Mouse (Mus musculus) cerebellum, postnatal 14 days (tissue): ENCODE measurements around the gene Ephx1.
"Not testable (repeated sequence)": the region's sequence is repeated elsewhere in the genome, so short reads cannot be mapped to it uniquely, and the experiment has no call there.

Experiments used
- DNase-seq, 2 experiments: peaks; one replicate each; pipeline ENCODE4 v3.0.0; 2021; ENCODE audit warnings: mixed read lengths in 2 of 2

Gene Ephx1

DNA sequence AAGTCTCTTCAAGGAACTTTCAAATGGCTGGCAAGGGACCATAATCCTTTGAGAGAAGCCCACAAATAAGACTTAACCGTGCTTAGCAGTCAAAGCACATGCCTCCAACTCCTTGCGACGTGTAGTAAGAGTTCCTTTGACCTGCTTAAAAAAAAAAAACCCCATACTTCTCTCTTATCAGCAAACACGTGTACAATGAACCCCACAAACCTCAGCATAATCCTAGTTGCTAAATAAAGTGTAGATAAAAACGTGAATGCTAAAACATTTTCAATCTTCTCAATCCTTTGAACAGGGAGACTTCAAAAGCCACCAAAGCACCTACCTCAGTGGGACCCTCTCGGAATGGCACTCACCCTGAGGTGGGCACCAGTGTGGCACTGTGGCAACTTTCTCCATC, 7.3 kb downstream of the Ephx1 start:
- no peak for DNase-seq

GRCm38 (mm10) chr1:181012416-181012815, 8.3 kb downstream of the Ephx1 start:
- DNase-seq, result no peak

- DNase-seq, result no peak
Measured at GRCm38 (mm10) chr1:181011601-181012000, 9.1 kb downstream of the Ephx1 start.

DNA sequence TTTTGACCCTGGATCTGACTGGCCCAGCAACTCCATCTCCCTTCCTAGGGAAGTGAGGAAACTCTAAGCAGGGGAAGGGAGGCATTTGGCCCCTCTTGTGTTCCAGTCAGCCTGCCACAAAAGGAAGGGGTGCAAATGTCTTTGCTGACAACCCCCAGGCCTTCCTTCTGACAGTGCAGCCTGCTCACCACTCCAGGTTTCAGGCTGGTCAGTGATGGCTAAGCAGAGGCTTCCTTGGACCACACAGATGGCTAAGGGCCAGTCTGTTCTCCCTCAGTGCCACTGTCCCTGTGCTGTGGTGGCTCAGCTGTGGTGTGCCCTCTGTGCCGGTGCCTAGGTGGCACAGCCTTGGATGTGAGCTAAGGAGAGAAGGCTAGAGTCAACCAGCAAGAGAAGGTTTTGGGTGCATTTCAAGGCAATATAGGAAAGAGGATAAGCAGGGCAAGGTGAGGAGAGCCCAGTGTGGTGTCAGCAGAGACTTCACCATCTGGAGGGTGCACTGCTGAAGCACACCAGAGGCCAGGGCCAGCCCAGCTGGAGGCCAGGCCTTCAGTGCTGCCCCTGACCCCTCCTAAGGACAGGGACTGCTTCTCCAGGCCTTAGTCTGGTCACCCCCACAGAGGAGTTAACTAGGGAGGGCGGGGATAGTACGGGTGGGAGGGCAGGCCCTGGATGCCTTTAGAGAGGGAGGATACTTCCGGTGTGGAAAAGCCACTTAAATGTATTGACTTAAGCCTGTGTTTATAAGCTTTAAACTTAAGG, 10.4 kb downstream of the Ephx1 start:
- DNase-seq, result no peak

DNA sequence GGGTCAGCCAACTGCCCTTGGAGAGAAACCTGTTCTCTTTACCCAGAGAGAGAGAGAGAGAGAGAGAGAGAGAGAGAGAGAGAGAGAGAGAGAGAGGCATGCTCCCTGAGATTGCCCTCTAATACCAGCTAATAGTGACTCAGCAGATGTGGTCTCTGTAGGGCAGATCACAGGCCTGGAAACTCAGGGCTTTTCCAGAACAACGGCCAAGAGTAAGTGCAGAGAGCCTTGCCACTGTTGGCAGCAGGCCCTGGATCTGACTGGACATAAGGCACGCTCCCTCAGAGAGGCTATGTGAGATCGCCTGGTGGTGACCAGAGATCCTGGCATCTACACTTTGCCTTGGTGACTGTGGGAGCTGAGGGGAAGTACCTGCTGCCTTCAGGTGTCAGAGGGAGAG, 10.9 kb downstream of the Ephx1 start:
- DNase-seq, result peak; percentile 63 to 64

- no peak for DNase-seq
Measured at GRCm38 (mm10) chr1:181009011-181009590, 11.6 kb downstream of the Ephx1 start.

GRCm38 (mm10) chr1:181008266-181008665, 12.4 kb downstream of the Ephx1 start:
- DNase-seq, result no peak

DNA sequence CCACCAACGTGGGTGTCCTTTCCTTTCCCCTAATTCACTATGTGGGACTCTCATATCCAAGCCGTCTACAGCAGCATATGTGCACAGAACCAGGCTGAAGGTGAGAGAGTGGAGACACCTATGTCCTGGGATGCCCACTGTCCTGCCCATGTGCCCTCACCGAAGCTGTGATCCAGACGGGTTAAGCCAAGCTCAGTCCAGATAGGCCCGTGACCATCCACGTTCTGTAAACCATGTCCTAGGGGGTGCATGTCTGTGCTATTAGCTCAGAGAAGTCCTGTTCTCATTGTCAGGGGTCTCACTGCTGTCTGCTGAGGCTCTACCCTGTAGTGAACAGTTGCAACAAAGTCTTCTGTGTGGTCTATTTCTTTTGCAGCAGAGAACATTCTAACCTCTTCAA, 12.9 kb downstream of the Ephx1 start:
- no peak for DNase-seq

GRCm38 (mm10) chr1:181005331-181005730, 15.4 kb downstream of the Ephx1 start:
- no peak for DNase-seq

DNA sequence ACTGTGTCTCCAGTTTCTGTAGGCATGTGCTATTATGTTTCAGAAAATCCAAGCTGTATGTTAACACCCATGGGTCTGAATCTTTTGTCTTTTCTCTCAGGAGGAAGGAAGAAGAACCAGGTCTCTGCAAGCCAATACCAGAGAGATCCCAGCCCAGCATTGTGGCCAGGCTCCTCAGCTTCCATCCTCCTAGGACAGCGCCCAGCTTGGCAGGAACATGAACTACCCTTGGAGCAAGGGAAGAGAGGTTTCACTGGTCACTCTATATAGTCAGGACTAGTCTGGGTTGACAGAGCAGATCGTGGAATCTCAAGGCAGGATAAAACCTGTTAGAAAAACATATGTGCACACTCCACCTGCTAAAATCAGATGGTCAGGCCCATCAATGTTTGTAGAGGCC, 16.9 kb downstream of the Ephx1 start:
- no peak for DNase-seq

GRCm38 (mm10) chr1:181001621-181002020, 19.1 kb downstream of the Ephx1 start:
- DNase-seq, result no peak

DNA sequence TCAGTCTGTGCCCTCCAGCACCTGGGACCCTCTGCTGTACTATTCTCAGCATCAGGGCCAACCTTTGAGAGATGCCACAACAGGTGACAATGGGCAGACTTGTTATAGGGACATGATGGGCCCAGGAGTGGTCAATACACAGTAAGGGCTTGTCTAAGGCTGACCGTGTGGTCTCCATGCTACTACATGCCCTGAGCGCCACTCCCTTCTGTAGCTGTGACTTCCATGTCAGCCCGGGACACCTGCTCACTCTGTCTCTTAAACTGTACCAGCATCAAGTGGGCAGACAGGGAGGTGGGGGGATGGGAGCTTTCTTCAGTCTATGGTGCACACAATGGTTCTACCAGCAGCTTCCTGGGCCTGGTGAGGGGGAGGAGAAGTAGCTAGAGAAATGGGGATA, 19.5 kb downstream of the Ephx1 start:
- DNase-seq, result no peak

GRCm38 (mm10) chr1:181000501-181001092, 20.1 kb downstream of the Ephx1 start:
- DNase-seq, result no peak

- DNase-seq, result peak; percentile 68 to 69
Measured at GRCm38 (mm10) chr1:180992142-180992541, 28.6 kb downstream of the Ephx1 start.

- no peak for DNase-seq
Measured at GRCm38 (mm10) chr1:180990671-180991070, 30.0 kb downstream of the Ephx1 start.

DNA sequence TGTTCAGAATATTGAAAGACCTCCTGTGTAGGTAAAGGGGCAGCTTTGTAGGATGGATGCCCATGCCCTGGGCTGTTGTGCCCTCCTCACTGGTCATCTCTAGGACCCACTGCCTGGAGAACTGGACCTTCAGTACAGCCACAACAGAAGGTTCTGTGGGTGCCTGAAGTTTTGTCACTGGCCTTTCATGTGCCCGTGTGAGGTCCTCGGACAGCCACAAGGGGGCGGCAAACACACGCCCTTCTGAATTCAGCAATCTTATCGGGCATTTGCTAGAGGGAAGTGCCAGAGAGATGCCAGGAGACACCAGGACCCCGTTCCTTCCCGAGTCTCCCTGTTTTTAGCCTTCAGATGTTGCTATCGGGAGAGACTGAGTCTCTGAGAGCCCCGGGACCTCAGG, 32.9 kb downstream of the Ephx1 start:
- peak; percentile 88 to 91 for DNase-seq

GRCm38 (mm10) chr1:180986701-180987100, 34.0 kb downstream of the Ephx1 start:
- peak in 1 of 2 experiments; percentile 23 for DNase-seq

DNA sequence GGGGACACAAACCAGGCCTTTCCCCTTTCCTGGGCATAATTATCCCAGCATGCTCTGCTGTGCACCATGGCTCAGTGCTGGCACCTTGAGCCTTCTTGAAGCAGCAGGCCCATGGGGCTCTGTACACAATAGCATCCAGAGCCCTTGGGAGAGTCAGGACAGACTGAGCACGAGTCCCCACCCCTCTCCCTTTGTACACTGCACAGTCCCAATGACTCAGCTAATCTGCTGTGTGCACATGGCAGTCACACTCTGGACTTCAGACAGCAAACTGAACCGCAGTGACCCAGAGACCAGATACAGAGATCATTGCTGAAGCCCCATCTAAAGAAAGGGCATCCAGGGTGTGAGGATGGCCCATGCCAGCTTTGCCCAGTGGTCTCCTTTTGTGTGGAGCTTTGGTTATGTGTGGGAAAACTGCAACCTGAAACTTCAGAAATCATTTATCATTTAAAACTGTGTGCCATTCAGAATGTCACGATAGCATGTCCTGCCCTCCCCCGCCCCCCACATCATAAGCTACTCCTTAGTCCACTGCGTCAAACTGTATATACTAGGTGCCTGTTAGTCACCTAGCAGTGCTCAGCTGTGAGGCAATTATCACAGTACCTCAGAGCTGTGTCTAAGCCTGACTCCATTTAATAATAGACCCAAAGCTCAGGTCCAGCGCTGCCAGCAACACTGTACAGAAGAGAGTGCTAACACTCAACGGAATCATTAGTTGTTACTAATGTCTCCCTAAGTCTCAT, 39.2 kb downstream of the Ephx1 start:
- not testable (repeated sequence) for DNase-seq

DNA sequence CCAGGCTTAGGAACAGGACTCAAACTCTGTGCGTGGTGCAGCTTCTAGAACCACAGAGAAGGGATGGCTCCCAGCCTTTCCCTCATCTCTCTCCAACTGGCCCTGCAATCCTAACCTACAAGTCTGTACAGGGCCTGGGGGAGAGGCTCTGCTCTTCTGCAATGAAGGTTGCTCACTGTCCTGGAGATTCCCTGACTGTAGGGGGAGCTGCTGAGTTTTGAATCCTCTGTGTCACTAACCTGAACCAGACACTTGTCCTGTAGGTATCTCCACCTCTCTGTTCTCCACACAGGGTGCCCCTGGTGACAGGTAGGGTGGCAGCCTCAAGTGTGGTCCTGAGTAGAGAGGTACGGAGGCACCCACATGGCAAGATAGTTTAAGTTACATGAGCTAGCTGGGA, 40.2 kb downstream of the Ephx1 start:
- DNase-seq, result no peak

- no peak for DNase-seq
Measured at GRCm38 (mm10) chr1:180979484-180980251, 41.0 kb downstream of the Ephx1 start.

DNA sequence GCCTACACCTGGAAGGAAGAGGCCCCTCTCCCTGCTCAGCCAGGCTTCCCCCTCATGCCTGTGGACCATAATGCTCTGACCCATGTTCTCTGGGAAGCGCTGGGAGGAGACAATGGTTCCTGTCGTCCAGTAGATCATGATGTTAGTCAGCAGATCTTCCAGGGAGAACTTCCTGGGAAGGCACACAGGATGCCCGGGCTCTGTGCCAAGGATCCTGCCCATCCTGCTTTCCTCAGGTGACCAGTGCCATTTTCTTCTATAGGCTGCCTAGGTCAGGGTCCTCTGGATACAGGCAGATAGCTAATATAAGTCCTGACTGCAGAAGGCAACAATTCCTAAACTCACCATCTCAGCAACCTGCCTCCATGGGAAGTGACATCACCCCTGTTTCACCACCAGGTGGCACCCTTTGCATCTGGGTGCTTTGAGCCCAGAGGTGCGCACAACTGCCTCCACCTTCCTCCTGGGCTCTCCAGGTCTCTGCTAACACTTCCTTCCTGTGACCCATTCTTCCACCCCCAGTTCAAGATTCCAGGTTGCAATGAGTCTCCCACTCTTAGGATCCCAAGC, 44.5 kb downstream of the Ephx1 start:
- peak in 1 of 2 experiments; percentile 12 for DNase-seq

DNA sequence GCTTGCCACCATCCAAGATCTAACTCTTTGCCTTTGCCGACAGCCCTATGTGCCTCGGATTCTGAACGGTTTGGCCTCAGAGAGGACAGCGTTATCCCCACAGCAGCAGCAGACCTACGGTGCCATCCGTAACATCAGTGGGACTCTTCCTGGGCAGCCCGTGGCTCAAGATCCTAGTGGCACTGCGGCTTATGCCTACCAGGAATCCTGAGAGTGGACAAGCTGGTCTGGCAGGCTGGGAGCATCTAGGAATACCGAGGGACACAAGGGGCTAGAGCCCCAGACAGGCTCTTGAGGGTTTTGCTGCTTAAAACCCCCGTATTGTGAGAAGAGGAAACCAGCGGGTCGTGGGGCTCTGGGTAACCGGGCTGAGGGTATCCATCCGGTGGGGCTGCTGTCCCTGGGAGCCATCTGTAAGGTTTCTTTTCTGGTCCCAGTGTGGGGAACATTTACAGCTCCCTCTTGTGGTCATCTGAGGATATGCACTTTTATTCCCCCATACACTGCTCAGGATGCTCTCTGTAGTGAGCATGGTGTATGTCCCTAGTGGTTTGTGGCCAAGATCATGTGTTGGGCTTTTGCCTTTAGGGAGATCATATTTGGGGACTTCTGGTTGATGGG, 46.5 kb downstream of the Ephx1 start:
- peak; percentile 46 to 57 for DNase-seq
